Mouse (Mus musculus) gastrocnemius, postnatal 25 days (tissue): ENCODE data around the gene Mrm1. TPM values are rescaled to one million over a fixed set of nuclear protein-coding genes. Genes with fewer than 3 reads are reported as not detected.

Source experiments
- DNase-seq: peaks from one replicate; pipeline ENCODE4 v3.0.0; 2022
- total RNA-seq, 2 experiments: library from RNA; stranded (reverse); gene quantifications; 1 replicate in 1 of 2; 2 replicates in 1 of 2; pipeline ENCODE4 v1.2.3; 2021

The Mrm1 gene
- total RNA-seq, 2 experiments from 2014 or later: 7.1 to 7.9 TPM

- peak; percentile 35 for DNase-seq
Measured at GRCm38 (mm10) chr11:84813724-84814510, 5.4 kb downstream of the Mrm1 start.

- no peak for DNase-seq
Measured at GRCm38 (mm10) chr11:84804373-84804772, 14.9 kb downstream of the Mrm1 start.

GRCm38 (mm10) chr11:84797627-84798353 is 21.5 kb downstream of the Mrm1 start:
- peak; percentile 19 for DNase-seq

GRCm38 (mm10) chr11:84797026-84797425 is 22.3 kb downstream of the Mrm1 start:
- DNase-seq: no peak

- peak; percentile 12 for DNase-seq
Measured at GRCm38 (mm10) chr11:84794496-84795113, 24.7 kb downstream of the Mrm1 start.

- DNase-seq: no peak
Measured at GRCm38 (mm10) chr11:84793545-84793944, 25.8 kb downstream of the Mrm1 start.

GRCm38 (mm10) chr11:84790383-84790782 is 28.9 kb downstream of the Mrm1 start:
- no peak for DNase-seq

GRCm38 (mm10) chr11:84780143-84780870 is 39.0 kb downstream of the Mrm1 start:
- no peak for DNase-seq

GRCm38 (mm10) chr11:84775560-84775959 is 43.8 kb downstream of the Mrm1 start:
- DNase-seq: no peak

- DNase-seq: no peak
Measured at GRCm38 (mm10) chr11:84774870-84775514, 44.3 kb downstream of the Mrm1 start.

- DNase-seq: no peak
Measured at GRCm38 (mm10) chr11:84767898-84768297, 51.4 kb downstream of the Mrm1 start.

- no peak for DNase-seq
Measured at GRCm38 (mm10) chr11:84765125-84765524, 54.2 kb downstream of the Mrm1 start.

GRCm38 (mm10) chr11:84764527-84764961 is 54.8 kb downstream of the Mrm1 start:
- DNase-seq: no peak

GRCm38 (mm10) chr11:84764116-84764515 is 55.2 kb downstream of the Mrm1 start:
- no peak for DNase-seq

Other genes with a start within 250 kb of the Mrm1 start
- gene Dhrs11, start 9.5 kb upstream of the Mrm1 start, total RNA-seq: 10 to 100 TPM; 34.1 to 35.2 TPM
- gene Ggnbp2, start 51.3 kb upstream of the Mrm1 start, total RNA-seq: 10 to 100 TPM; 27.9 to 34.0 TPM
- 1 to 10 TPM; 3.6 to 4.0 TPM for gene Myo19, start 60.6 kb upstream of the Mrm1 start, total RNA-seq
- 1 to 10 TPM; 4.6 to 5.1 TPM for gene Pigw, start 60.8 kb upstream of the Mrm1 start, total RNA-seq
- gene Znhit3, start 96.9 kb upstream of the Mrm1 start, total RNA-seq: 10 to 100 TPM in 1 of 2 experiments, 1 to 10 TPM in 1; 9.6 to 10.2 TPM
- 10 to 100 TPM; 10.2 to 13.5 TPM for gene Car4, start 138.3 kb upstream of the Mrm1 start, total RNA-seq